Mouse (Mus musculus) lung, postnatal 0 days (tissue): ENCODE measurements around the gene Prr19. TPM values are rescaled to one million over a fixed set of nuclear protein-coding genes. Genes with fewer than 3 reads are reported as not detected.

Source experiments
- ATAC-seq: fragments of 200-750 bp; cut with Nextera tagmentation; 2 replicates; pipeline ENCODE4 v1.8.0; 2017; ENCODE audit warnings: moderate library complexity
- DNase-seq: peaks from one replicate; pipeline ENCODE4 v3.0.0-alpha.2; 2016; ENCODE audit warnings: low spot score
- H3K27ac ChIP-seq: fragments of 300-500 bp; sonication (generic); 2 replicates; pipeline ENCODE4 v1.5.1; 2014; ENCODE audit warnings: antibody characterized with exemption, mild to moderate bottlenecking, low read length, mixed read lengths
- H3K27me3 ChIP-seq: fragments of 300-500 bp; sonication (generic); replicated peaks from 2 replicates; pipeline ENCODE4 v1.6.1; 2014; ENCODE audit warnings: low read length, mixed read lengths; ENCODE audit not compliant: insufficient read depth
- H3K36me3 ChIP-seq: fragments of 300-500 bp; sonication (generic); 2 replicates; pipeline ENCODE4 v1.6.1; 2014; ENCODE audit warnings: low read length, mixed read lengths; ENCODE audit not compliant: insufficient read depth
- H3K4me1 ChIP-seq: fragments of 300-500 bp; sonication (generic); 2 replicates; pipeline ENCODE4 v1.6.1; 2014; ENCODE audit warnings: antibody characterized with exemption, low read depth, low read length, mixed read lengths; ENCODE audit not compliant: insufficient read depth
- H3K4me2 ChIP-seq: fragments of 300-500 bp; sonication (generic); replicated peaks from 2 replicates; pipeline ENCODE4 v1.6.1; 2014; ENCODE audit warnings: low read depth, mild to moderate bottlenecking, low read length, moderate library complexity, mixed read lengths
- H3K4me3 ChIP-seq: fragments of 300-500 bp; sonication (generic); 2 replicates; pipeline ENCODE4 v1.5.1; 2014; ENCODE audit warnings: low read depth, low read length
- H3K9ac ChIP-seq: fragments of 300-500 bp; sonication (generic); replicated peaks from 2 replicates; pipeline ENCODE4 v1.6.1; 2014; ENCODE audit warnings: low read depth, mild to moderate bottlenecking
- H3K9me3 ChIP-seq: fragments of 300-500 bp; sonication (generic); 2 replicates; pipeline ENCODE4 v1.6.1; 2016; ENCODE audit warnings: low read length, mixed read lengths
- CTCF ChIP-seq: IDR thresholded peaks from 2 replicates; pipeline ENCODE4 v1.5.1; 2016; ENCODE audit warnings: antibody characterized with exemption, mild to moderate bottlenecking
- EP300 ChIP-seq: IDR thresholded peaks from 2 replicates; pipeline ENCODE4 v1.6.1; 2016; ENCODE audit warnings: antibody characterized with exemption, mild to moderate bottlenecking, control low read depth
- WGBS: fragments of 180-500 bp; shearing (Covaris S2); extraction: QIAGEN DNeasy Blood & Tissue Kit; methylation state at CpG from one replicate; pipeline ENCODE4 v1.1.7; 2014; 5-methylcytosine and 5-hydroxymethylcytosine counted together
- polyA plus RNA-seq: library from polyadenylated mRNA; unstranded; fragments of >200 nt; fragmentation: Nextera tagmentation; extraction: Ambion mirVana; gene quantifications from 2 replicates; pipeline ENCODE4 v1.2.1, GENCODE M21; 2015

The Prr19 gene
- polyA plus RNA-seq, 1 experiment from 2014 or later = not detected

GRCm38 (mm10) chr7:25314606-25315305, 13.5 kb downstream of the Prr19 start:
- peak overlapping the region; percentile 29 for H3K4me3 ChIP-seq
- no peak for DNase-seq
- 3% methylated on average over 43 of the region's 51 CpGs for WGBS

DNA sequence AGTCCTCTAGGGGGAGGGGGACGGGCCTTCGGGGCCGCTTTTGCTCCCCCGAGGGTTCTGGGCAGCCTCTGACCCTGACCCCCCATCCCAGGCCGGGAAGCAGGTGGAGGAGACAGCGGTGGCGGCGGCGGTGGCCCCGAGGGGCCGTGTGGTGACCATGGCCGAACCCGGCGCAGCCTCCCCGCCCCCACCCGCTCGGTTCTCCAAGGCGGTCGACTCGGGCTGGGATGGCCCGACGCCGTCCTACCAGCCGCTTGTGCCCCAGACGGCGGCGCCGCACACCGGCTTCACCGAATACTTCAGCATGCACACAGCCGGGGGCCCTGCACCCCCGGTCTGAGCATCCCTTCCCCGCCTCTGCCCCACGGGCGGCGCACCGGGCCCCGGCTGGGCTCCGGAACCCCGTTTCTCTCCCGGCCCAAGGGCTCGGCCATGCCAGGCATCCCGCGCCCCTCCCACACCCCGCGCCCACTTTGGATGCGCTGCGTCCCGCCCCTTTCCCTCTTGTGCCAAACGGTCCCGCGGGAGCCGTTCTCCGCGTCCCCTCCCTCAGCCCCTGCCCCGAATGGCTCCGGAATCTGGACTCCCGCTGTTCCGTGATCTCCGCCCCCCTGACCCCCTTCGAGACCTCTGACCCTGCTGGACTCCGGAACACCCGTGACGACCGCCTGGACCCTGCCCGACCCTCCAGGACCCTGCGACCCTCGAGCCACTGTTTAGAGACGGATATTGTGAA, 14.3 kb downstream of the Prr19 start:
- Histone ChIP-seq H3K4me2 (peak overlapping the region; percentile 53), H3K36me3 (no peaks in the 10 kb centered on the region), H3K9ac (no peak overlapping the region), H3K27me3 (peaks cover 35% of the 10 kb centered on the region; the same call in 1 of the 2 replicates), H3K4me1 (peaks cover 14% of the 10 kb centered on the region), H3K9me3 (no peaks in the 10 kb centered on the region), H3K4me3 (peak overlapping the region; percentile 29), H3K27ac (no peak overlapping the region)
- TF ChIP-seq EP300 (no peak), CTCF (no peak)
- DNase-seq (no peak), ATAC-seq (no peak)
- 1% methylated on average over 51 of the region's 69 CpGs for WGBS

More at GRCm38 (mm10) chr7:25314606-25315305, 13.5 kb downstream of the Prr19 start:
- Histone ChIP-seq H3K9ac (no peak overlapping the region), H3K4me1 (peaks cover 14% of the 10 kb centered on the region), H3K36me3 (no peaks in the 10 kb centered on the region), H3K27me3 (peaks cover 35% of the 10 kb centered on the region; the same call in 1 of the 2 replicates), H3K4me2 (peak overlapping the region; percentile 53), H3K9me3 (no peaks in the 10 kb centered on the region), H3K27ac (no peak overlapping the region)
- TF ChIP-seq EP300 = no peak
- no peak for TF ChIP-seq CTCF
- ATAC-seq = no peak

DNA sequence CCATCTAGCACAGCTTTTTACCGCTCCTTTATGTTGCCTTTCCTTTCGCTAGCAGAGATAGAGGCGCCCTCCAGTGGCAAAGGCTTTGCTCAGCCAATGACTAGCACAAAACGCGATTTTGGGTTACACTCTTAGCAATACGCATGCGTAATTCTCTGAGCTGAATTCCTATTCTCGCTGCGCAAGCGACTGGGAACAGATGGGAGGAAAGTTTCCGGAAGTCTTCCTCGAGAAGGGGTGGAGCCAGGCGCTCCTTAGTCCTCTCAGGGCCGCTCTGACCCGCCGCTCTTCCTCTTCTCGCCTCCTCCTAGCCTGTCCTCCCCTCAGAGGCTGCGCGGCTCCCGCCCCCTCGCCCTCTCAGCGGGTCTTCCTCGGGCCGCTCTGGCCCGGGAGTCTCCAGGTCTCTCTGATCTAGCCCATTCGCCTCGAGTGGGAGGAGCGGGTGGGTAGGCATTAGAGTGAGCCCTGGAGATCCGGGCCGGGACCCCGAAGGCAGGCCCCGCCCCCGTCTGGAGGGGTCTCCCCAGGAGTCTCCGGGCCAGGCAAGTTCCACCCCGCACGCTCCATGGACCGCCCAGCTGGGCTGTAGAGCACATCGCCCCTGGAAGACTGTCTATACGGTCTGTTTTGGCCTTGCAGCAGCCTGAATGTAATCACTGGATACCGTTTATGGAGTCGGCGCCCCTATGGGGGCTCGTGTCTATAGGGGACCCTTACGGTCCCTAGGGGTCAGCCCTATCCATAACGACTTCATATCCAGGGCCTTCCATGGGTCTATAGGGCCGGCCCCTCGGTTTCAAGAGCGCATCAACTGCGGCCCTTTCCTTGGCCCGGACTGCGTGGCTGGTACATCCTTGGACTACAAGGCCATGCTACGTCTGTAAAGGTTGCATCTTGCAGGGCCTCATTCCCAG, 15.6 kb downstream of the Prr19 start, which contains the start of gene Megf8:
Gene Megf8 (plus strand): TSS at position 633 of the 914 bp plus-strand sequence.
- peak; percentile 100 for DNase-seq
- H3K4me1 ChIP-seq = peaks cover 14% of the 10 kb centered on the region
- peak; percentile 95 for TF ChIP-seq CTCF
- peak; percentile 78 for TF ChIP-seq EP300

DNA sequence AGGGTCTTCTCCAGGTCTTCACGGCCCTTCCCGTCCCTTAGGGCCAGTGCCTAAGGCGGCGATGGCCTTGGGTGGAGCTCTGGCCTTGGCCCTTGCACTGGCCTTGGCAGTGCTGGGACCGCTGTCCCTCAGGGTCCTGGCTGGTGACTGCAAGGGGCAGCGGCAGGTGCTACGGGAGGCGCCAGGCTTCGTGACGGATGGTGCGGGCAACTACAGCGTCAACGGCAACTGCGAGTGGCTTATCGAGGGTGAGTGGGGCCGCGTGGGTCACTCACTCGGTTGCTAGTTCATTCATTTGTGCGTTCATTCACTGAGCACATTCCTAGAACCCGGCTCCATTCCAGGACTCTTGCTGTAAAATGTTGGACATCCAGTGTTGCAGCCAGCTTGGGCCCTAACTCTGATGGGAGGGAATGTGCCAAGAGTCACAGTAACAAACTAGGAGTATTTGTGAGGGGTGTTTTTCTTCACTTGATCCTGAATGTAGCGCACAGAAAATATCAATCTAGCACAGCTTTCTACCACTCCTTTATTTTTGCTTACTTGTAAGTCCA, 16.3 kb downstream of the Prr19 start:
- Histone ChIP-seq H3K27ac (peak overlapping the region; percentile 70; the same call in 1 of the 2 replicates), H3K36me3 (no peaks in the 10 kb centered on the region), H3K4me3 (peak overlapping the region; percentile 50), H3K9me3 (no peaks in the 10 kb centered on the region), H3K9ac (peak overlapping the region; percentile 60), H3K27me3 (peaks cover 26% of the 10 kb centered on the region; the same call in 1 of the 2 replicates), H3K4me1 (peaks cover 14% of the 10 kb centered on the region), H3K4me2 (peak overlapping the region; percentile 77)
- DNase-seq = no peak
- TF ChIP-seq CTCF (no peak), EP300 (no peak)
- ATAC-seq = no peak
- WGBS = 14% methylated on average over 21 of the region's 21 CpGs

More for the DNA sequence above, 15.6 kb downstream of the Prr19 start, which contains the start of gene Megf8:
- Histone ChIP-seq H3K4me2 (peak within 1 kb of the TSS; percentile 77), H3K27me3 (peaks cover 30% of the 10 kb centered on the region; the same call in 1 of the 2 replicates), H3K27ac (peak within 1 kb of the TSS; percentile 70), H3K9me3 (no peaks in the 10 kb centered on the region), H3K9ac (peak within 1 kb of the TSS; percentile 60), H3K4me3 (peak within 1 kb of the TSS; percentile 50), H3K36me3 (no peaks in the 10 kb centered on the region)
- peak; percentile 98 for ATAC-seq
- WGBS = under 1% methylated on average over 50 of the region's 52 CpGs

- TF ChIP-seq EP300 = no peak
- no peak for TF ChIP-seq CTCF
- H3K9me3 ChIP-seq = no peaks in the 10 kb centered on the region
- 15% methylated on average over 6 of the region's 6 CpGs for WGBS
- no peak overlapping the region for H3K4me3 ChIP-seq
- H3K4me2 ChIP-seq = no peak overlapping the region
- ATAC-seq = peak; percentile 29; the same call in 1 of the 2 replicates
- no peaks in the 10 kb centered on the region for H3K36me3 ChIP-seq
- H3K27me3 ChIP-seq = no peaks in the 10 kb centered on the region
- peaks cover 4% of the 10 kb centered on the region for H3K4me1 ChIP-seq
- H3K27ac ChIP-seq = no peak overlapping the region
- peak; percentile 49 for DNase-seq
- no peak overlapping the region; the same call in 1 of the 2 replicates for H3K9ac ChIP-seq
Measured at GRCm38 (mm10) chr7:25322058-25322484, 20.9 kb downstream of the Prr19 start.
